Mouse (Mus musculus) forebrain, embryonic 12.5 days (tissue): Measurements from ENCODE around the gene Kat7. TPM values are rescaled to one million over a fixed set of nuclear protein-coding genes. Genes with fewer than 3 reads are reported as not detected.

Experiments used
- ATAC-seq: fragments of 200-750 bp; cut with Nextera tagmentation; 2 replicates; pipeline ENCODE4 v1.8.0; 2017; ENCODE audit warnings: moderate TSS enrichment; ENCODE audit not compliant: low FRiP score
- H3K27ac ChIP-seq: fragments of 300-500 bp; sonication (generic); 2 replicates; pipeline ENCODE4 v1.5.1; 2016; ENCODE audit warnings: mild to moderate bottlenecking
- H3K27me3 ChIP-seq: fragments of 300-500 bp; sonication (generic); 2 replicates; pipeline ENCODE4 v1.6.1; 2016; ENCODE audit warnings: mild to moderate bottlenecking
- H3K36me3 ChIP-seq: fragments of 300-500 bp; sonication (generic); replicated peaks from 2 replicates; pipeline ENCODE4 v1.6.1; 2016; ENCODE audit warnings: mild to moderate bottlenecking
- H3K4me1 ChIP-seq: fragments of 300-500 bp; sonication (generic); 2 replicates; pipeline ENCODE4 v1.6.1; 2016
- H3K4me2 ChIP-seq: fragments of 300-500 bp; sonication (generic); 2 replicates; pipeline ENCODE4 v1.6.1; 2016; ENCODE audit warnings: mild to moderate bottlenecking, moderate library complexity
- H3K4me3 ChIP-seq: fragments of 300-500 bp; sonication (generic); replicated peaks from 2 replicates; pipeline ENCODE4 v1.5.1; 2016; ENCODE audit warnings: mild to moderate bottlenecking
- H3K9ac ChIP-seq: fragments of 300-500 bp; sonication (generic); 2 replicates; pipeline ENCODE4 v1.6.1; 2016; ENCODE audit warnings: mild to moderate bottlenecking
- H3K9me3 ChIP-seq: fragments of 300-500 bp; sonication (generic); 2 replicates; pipeline ENCODE4 v1.6.1; 2016
- WGBS: fragments of 180-500 bp; shearing (Covaris S2); methylation state at CpG from one replicate; pipeline ENCODE4 v1.1.7; 2016; 5-methylcytosine and 5-hydroxymethylcytosine counted together
- polyA plus RNA-seq: library from polyadenylated mRNA; unstranded; fragments of >200 nt; fragmentation: Nextera tagmentation; extraction: Ambion mirVana; gene quantifications from 2 replicates; pipeline ENCODE4 v1.2.1, GENCODE M21; 2016

Kat7 gene
- polyA plus RNA-seq, 1 experiment from 2014 or later = 83.9 TPM

DNA sequence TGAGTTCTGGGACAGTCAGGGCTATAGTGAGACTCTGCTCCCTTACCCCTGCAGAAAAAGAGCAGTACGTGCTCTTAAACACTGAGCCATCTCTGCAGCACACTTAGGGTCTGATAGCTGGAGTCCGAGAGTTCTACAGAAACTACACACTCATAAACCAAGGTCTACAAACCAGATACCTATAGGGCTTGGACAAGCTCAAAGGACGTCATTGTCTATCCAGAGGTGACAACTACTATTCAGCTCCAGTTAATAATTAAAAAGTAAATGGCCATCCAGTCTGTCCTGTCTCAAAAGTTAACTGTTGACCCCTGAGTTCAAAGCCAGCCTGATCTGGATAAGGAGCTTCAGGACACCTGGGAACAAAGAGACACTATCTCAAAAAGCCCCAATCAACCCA lies 8.3 kb downstream of the Kat7 start:
- 91% methylated on average over 3 of the region's 3 CpGs for WGBS
- ATAC-seq = no peak
- no peak overlapping the region for H3K27ac ChIP-seq
- H3K27me3 ChIP-seq = no peaks in the 10 kb centered on the region
- H3K4me3 ChIP-seq = no peak overlapping the region
- H3K4me1 ChIP-seq = no peaks in the 10 kb centered on the region
- H3K4me2 ChIP-seq = no peak overlapping the region
- peaks cover 80% of the 10 kb centered on the region for H3K36me3 ChIP-seq
- no peaks in the 10 kb centered on the region for H3K9me3 ChIP-seq
- H3K9ac ChIP-seq = no peak overlapping the region

DNA sequence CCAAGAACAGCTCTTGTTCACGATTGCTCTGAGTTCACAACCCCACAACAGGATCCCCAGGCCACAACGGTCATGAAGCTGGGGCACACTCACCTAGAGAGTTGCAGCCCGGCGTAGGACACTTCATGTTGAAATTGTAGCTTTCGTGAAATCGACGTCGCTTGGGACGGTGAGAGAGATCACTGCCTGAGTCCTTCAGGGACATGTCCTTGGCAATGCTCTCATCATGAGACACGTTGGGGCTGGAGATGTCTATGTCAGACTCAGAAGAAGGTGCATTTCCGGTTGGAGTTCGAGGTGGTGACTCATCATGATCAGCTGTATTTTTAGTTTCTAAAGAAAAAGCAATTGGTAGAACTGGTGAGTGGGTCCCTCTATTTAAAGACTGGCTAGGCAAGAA lies 10.2 kb downstream of the Kat7 start:
- Histone ChIP-seq H3K27ac (no peak overlapping the region), H3K4me2 (no peak overlapping the region), H3K4me3 (no peak overlapping the region), H3K9me3 (no peaks in the 10 kb centered on the region), H3K27me3 (no peaks in the 10 kb centered on the region), H3K9ac (no peak overlapping the region), H3K4me1 (no peaks in the 10 kb centered on the region), H3K36me3 (peaks cover 71% of the 10 kb centered on the region)
- ATAC-seq = no peak
- 97% methylated on average over 12 of the region's 12 CpGs for WGBS

DNA sequence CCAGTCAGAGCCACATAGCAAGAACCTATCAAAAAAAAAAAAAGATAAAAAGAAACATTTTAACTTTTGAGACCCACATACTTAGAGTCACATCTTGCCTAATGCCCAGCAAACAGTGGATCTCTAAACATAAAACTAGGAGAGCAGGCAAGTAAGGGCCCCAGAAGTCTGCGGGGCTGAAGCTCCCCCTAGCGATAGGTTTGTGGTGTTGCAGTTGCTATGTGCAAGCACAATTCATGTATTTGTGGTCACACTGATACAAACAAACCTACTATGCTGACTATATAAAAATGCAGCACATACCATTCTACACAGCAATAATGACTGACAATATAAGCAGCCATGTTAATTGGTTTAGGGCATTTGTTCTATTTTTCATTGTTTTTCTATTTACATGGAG lies 11.9 kb downstream of the Kat7 start:
- WGBS = 14% methylated on average over 2 of the region's 2 CpGs
- H3K27me3 ChIP-seq = no peaks in the 10 kb centered on the region
- no peak overlapping the region for H3K27ac ChIP-seq
- peaks cover 76% of the 10 kb centered on the region for H3K36me3 ChIP-seq
- H3K9me3 ChIP-seq = no peaks in the 10 kb centered on the region
- H3K4me1 ChIP-seq = no peaks in the 10 kb centered on the region
- no peak overlapping the region for H3K9ac ChIP-seq
- no peak overlapping the region for H3K4me3 ChIP-seq
- no peak overlapping the region for H3K4me2 ChIP-seq
- no peak for ATAC-seq

DNA sequence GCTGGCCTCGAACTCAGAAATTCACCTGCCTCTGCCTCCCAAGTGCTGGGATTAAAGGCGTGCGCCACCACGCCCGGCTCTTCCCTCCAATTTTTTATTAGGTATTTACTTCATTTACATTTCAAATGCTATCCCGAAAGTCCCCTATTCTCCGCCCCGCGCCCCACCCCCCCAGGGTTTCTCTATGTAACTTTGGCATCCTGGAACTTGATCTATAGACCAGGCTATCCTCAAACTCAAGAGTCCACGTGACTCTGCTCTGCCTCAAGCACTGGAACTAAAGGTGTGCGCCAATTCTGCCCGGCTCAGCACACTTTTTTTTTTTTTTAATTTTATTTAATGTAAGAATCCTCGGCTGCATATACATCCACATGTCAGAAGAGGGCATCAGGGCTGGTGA lies 14.3 kb downstream of the Kat7 start:
- H3K9ac ChIP-seq = no peak overlapping the region
- no peaks in the 10 kb centered on the region for H3K9me3 ChIP-seq
- no peak overlapping the region for H3K4me3 ChIP-seq
- H3K27me3 ChIP-seq = no peaks in the 10 kb centered on the region
- WGBS = 92% methylated on average over 13 of the region's 13 CpGs
- no peak overlapping the region for H3K4me2 ChIP-seq
- no peaks in the 10 kb centered on the region for H3K4me1 ChIP-seq
- peaks cover 76% of the 10 kb centered on the region for H3K36me3 ChIP-seq
- no peak overlapping the region for H3K27ac ChIP-seq
- no peak for ATAC-seq

DNA sequence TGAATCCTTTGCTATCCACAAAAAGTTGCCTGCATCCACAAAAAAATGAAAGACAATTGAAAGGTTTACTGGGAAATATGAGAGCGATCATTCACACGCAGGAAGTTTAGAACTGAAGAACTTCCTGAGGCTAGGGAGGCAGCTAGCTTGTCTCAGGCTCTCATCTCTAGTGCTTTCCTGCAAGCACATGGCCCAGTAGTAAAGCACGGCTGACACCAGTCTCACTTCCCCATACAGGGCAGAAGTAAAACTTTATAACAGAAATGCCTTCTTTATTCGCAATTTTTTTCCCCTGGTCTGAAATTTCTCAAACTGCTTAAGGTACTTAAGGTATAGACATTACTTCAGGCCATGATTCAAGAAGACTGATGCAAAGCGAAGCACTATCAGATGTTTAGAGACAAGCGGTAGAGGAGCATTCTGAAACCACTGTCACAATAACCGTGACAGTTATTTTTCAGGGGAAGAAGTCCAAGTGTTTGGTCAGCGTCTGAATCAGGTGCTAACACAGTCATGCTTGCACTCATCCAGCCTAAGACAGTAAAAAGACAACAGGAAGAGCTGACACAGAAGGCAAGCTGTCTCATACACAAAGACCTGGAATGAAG lies 16.9 kb downstream of the Kat7 start:
- Histone ChIP-seq H3K4me3 (no peak overlapping the region), H3K4me2 (no peak overlapping the region), H3K27me3 (no peaks in the 10 kb centered on the region), H3K9me3 (no peaks in the 10 kb centered on the region), H3K4me1 (no peaks in the 10 kb centered on the region), H3K27ac (no peak overlapping the region), H3K9ac (no peak overlapping the region), H3K36me3 (peaks cover 74% of the 10 kb centered on the region)
- no peak for ATAC-seq
- 92% methylated on average over 8 of the region's 8 CpGs for WGBS

DNA sequence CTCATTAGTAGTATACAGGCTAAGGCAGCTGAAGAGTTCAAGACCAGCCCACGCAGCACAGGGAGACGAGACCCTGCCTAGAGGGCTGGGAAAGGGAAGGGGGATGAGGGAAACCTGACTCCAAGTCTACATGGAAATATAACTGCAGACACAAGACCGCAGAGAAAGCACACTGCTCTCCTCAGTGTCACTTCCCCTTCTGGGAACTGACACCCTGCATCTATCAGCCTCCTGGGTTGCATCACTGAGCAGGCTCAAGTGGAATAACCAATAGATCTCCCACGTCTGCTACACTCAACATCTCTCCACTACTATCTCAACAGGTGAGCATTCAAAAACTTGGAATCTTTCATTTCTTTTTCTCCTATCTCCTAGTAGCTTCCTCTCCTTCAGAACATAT lies 18.0 kb downstream of the Kat7 start:
- H3K4me3 ChIP-seq = no peak overlapping the region
- H3K9ac ChIP-seq = no peak overlapping the region
- H3K4me1 ChIP-seq = no peaks in the 10 kb centered on the region
- H3K27ac ChIP-seq = no peak overlapping the region
- no peaks in the 10 kb centered on the region for H3K9me3 ChIP-seq
- 87% methylated on average over 4 of the region's 4 CpGs for WGBS
- no peak overlapping the region for H3K4me2 ChIP-seq
- no peak for ATAC-seq
- H3K36me3 ChIP-seq = peaks cover 76% of the 10 kb centered on the region
- no peaks in the 10 kb centered on the region for H3K27me3 ChIP-seq

DNA sequence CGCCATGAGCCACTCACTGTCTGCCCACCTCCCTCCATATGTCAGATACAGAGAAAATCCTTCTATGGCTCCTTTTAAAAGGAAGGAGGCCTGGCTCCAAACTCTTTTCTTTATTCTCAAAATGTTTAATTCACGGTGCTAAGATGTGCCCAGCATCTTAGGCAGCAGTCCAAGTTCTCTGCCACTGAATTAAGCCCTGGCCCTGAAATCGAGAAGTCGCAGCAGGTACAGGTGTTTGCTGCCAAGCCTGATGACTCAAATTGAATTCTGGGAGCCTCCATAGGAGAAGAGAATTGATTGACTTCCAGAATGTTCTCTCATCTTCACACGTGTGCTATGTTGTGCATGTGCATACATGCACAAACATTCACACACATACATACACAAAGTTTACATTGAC lies 27.7 kb downstream of the Kat7 start:
- H3K36me3 ChIP-seq = peaks cover 96% of the 10 kb centered on the region
- no peak overlapping the region for H3K4me3 ChIP-seq
- H3K9ac ChIP-seq = no peak overlapping the region
- no peak overlapping the region for H3K4me2 ChIP-seq
- H3K27me3 ChIP-seq = no peaks in the 10 kb centered on the region
- 93% methylated on average over 5 of the region's 5 CpGs for WGBS
- no peaks in the 10 kb centered on the region for H3K9me3 ChIP-seq
- H3K27ac ChIP-seq = no peak overlapping the region
- ATAC-seq = no peak
- no peaks in the 10 kb centered on the region for H3K4me1 ChIP-seq

DNA sequence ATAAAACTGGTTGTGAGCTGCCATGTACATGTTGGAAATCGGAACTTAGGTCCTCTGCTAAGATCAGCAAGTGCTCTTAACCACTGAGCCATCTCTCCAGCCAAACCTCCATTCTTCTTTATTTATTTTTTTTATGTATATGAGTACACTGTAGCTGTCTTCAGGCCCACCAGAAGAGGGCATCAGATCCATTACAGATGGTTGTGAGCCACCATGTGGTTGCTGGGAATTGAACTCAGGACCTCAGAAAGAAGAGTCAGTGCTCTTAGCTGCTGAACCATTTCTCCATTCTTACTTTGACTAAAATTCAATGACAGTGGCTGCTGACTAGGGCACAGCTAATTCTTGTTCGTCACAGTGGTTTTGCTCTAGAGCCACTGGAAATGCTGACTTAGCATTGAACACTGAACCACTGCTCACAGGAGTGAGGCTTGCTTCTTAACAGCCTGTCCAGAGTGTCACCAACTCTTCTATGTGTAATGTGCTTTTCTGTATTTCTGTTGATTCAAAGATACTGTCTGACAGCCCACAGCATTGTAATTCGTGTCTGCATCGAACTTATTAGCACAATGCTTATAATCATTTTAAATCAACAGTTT lies 30.9 kb downstream of the Kat7 start:
- no peak for ATAC-seq
- no peaks in the 10 kb centered on the region for H3K9me3 ChIP-seq
- no peak overlapping the region for H3K4me3 ChIP-seq
- peaks cover 98% of the 10 kb centered on the region for H3K36me3 ChIP-seq
- H3K4me2 ChIP-seq = no peak overlapping the region
- no peak overlapping the region for H3K27ac ChIP-seq
- H3K9ac ChIP-seq = no peak overlapping the region
- 91% methylated on average over 4 of the region's 4 CpGs for WGBS
- H3K27me3 ChIP-seq = no peaks in the 10 kb centered on the region
- H3K4me1 ChIP-seq = no peaks in the 10 kb centered on the region

DNA sequence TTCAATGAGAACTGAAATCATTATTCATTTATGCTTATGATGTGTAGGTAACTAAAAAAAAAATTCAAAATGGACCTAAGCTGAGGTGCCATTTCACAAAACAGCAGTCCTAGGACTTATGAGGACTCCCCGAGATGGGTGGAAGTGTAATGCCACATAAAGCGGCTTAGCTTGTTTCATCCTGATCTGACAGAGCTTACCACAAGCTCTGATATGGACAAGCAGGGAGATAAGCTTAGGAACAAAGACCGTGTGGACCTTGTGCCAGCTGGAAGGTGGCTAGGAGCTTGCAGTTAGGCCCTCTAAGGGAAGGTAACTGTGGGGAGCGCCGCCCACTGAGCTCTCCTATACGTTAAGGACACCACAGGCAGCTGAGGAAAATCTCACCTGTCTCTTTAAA lies 34.0 kb downstream of the Kat7 start:
- Histone ChIP-seq H3K27ac (no peak overlapping the region), H3K9ac (no peak overlapping the region), H3K4me2 (no peak overlapping the region), H3K9me3 (no peaks in the 10 kb centered on the region), H3K4me1 (no peaks in the 10 kb centered on the region), H3K27me3 (no peaks in the 10 kb centered on the region), H3K36me3 (peaks cover 99% of the 10 kb centered on the region), H3K4me3 (no peak overlapping the region)
- ATAC-seq = no peak
- WGBS = 89% methylated on average over 6 of the region's 6 CpGs

DNA sequence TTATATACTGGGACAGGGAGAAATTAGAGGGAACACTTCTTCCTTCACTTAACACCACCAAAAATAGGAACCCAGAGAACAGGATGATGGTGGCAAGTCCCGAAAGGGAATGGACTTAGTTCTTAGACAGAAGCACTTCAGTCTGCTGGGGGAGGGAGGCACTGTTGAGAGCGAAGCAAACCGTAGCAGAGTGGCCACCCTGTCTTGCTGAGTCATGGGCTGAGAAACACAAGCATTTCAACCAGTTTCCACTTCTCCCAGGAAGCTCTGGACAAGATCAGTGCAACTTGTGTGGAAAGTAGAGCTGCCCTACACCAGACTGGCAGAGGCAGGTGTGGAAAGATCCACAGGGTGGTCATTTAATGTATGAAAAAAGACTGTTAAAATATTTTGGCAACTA lies 35.4 kb downstream of the Kat7 start:
- no peaks in the 10 kb centered on the region for H3K4me1 ChIP-seq
- no peak overlapping the region for H3K9ac ChIP-seq
- H3K4me3 ChIP-seq = no peak overlapping the region
- no peak for ATAC-seq
- no peaks in the 10 kb centered on the region for H3K9me3 ChIP-seq
- H3K4me2 ChIP-seq = no peak overlapping the region
- H3K36me3 ChIP-seq = peaks cover 100% of the 10 kb centered on the region
- no peak overlapping the region for H3K27ac ChIP-seq
- H3K27me3 ChIP-seq = no peaks in the 10 kb centered on the region
- 97% methylated on average over 3 of the region's 3 CpGs for WGBS

DNA sequence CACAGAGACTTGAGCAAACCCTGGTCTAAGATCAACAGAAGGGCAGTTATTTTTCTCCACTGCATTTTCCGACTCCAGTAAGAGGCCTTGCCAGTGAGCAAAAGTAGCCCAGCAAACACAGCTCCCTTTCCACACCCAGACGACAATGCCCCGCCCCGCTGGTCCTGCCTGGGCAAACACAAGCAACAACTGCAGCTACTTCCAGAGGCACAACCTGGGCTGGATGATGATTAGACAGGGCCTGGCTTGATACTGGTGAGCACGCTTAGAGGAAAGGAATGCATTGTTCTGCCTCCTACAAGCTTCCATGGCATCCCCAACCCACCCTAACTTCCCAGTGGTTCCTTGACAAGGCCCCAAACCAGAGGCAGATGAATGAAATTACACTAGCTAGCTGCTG lies 36.4 kb downstream of the Kat7 start:
- H3K27me3 ChIP-seq = no peaks in the 10 kb centered on the region
- no peaks in the 10 kb centered on the region for H3K9me3 ChIP-seq
- no peak overlapping the region for H3K27ac ChIP-seq
- H3K9ac ChIP-seq = no peak overlapping the region
- no peak overlapping the region for H3K4me3 ChIP-seq
- no peak overlapping the region for H3K4me2 ChIP-seq
- WGBS = 90% methylated on average over 5 of the region's 5 CpGs
- no peak for ATAC-seq
- peaks cover 96% of the 10 kb centered on the region for H3K36me3 ChIP-seq
- no peaks in the 10 kb centered on the region for H3K4me1 ChIP-seq

DNA sequence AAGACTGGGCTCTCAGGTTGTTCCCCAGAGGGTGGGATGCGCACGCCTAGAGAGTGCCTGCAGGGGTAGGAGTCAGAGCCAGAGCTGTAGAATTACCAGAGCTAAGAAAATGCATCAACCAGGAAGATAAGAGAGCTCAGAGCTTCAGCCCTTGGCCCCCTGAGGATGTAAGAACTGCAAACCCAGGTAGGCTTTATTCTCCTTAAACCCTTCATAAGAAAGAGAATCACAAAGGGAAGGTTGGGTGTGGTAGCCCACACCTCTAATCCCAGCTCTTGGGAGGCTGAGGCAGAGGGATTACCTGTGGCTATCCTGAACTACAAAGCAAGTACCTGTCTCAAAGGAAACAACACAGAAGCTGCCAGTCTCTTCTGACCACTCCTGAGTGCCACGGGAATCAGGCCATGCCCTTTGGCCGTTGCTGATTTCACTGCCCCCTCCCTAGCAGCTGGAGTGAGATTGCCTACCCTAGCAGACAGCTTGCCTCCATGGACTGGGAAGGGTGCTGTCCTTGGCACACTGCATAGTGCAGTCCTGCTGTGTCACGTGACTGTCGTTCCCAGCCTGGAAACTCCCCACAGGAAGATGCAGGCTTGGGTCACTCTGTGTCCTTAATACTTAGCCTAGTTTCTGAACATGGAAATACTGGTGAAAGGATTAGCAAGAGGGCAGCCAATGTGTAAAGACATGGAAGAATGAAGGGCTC lies 43.4 kb downstream of the Kat7 start:
- no peak overlapping the region for H3K9ac ChIP-seq
- H3K9me3 ChIP-seq = no peaks in the 10 kb centered on the region
- peaks cover 20% of the 10 kb centered on the region for H3K4me1 ChIP-seq
- no peak overlapping the region for H3K27ac ChIP-seq
- ATAC-seq = no peak
- no peak overlapping the region for H3K4me2 ChIP-seq
- WGBS = 42% methylated on average over 6 of the region's 6 CpGs
- no peak overlapping the region for H3K4me3 ChIP-seq
- H3K36me3 ChIP-seq = peaks cover 26% of the 10 kb centered on the region
- H3K27me3 ChIP-seq = peaks cover 2% of the 10 kb centered on the region; the same call in 1 of the 2 replicates
